Mouse (Mus musculus) liver, embryonic 13.5 days (tissue): ENCODE measurements around the gene Mmp14. TPM values are rescaled to one million over a fixed set of nuclear protein-coding genes. Genes with fewer than 3 reads are reported as not detected.

Experiments
- ATAC-seq: fragments of 200-750 bp; cut with Nextera tagmentation; 2 replicates; pipeline ENCODE4 v1.8.0; 2017; ENCODE audit warnings: low read depth, mild to moderate bottlenecking, moderate number of reproducible peaks, moderate library complexity
- DNase-seq: peaks from one replicate; pipeline ENCODE4 v3.0.0; 2022
- H3K27ac ChIP-seq: fragments of 300-500 bp; sonication (generic); 2 replicates; pipeline ENCODE4 v1.5.1; 2015; ENCODE audit warnings: moderate library complexity, mild to moderate bottlenecking, inconsistent platforms
- H3K27me3 ChIP-seq: fragments of 300-500 bp; sonication (generic); 2 replicates; pipeline ENCODE4 v1.6.1; 2015; ENCODE audit warnings: mild to moderate bottlenecking, inconsistent platforms
- H3K36me3 ChIP-seq: fragments of 300-500 bp; sonication (generic); 2 replicates; pipeline ENCODE4 v1.6.1; 2015; ENCODE audit warnings: mild to moderate bottlenecking, inconsistent platforms
- H3K4me1 ChIP-seq: fragments of 300-500 bp; sonication (generic); replicated peaks from 2 replicates; pipeline ENCODE4 v1.6.1; 2015; ENCODE audit warnings: inconsistent platforms
- H3K4me2 ChIP-seq: fragments of 300-500 bp; sonication (generic); 2 replicates; pipeline ENCODE4 v1.6.1; 2015; ENCODE audit warnings: inconsistent platforms, mild to moderate bottlenecking, moderate library complexity
- H3K4me3 ChIP-seq: fragments of 300-500 bp; sonication (generic); replicated peaks from 2 replicates; pipeline ENCODE4 v1.5.1; 2015; ENCODE audit warnings: mild to moderate bottlenecking, inconsistent platforms
- H3K9ac ChIP-seq: fragments of 300-500 bp; sonication (generic); 2 replicates; pipeline ENCODE4 v1.6.1; 2015; ENCODE audit warnings: mild to moderate bottlenecking, inconsistent platforms
- H3K9me3 ChIP-seq: fragments of 300-500 bp; sonication (generic); replicated peaks from 2 replicates; pipeline ENCODE4 v1.6.1; 2016; ENCODE audit warnings: inconsistent platforms
- WGBS: fragments of 180-500 bp; shearing (Covaris S2); methylation state at CpG from one replicate; pipeline ENCODE4 v1.1.7; 2015; ENCODE audit not compliant: insufficient replicate concordance; 5-methylcytosine and 5-hydroxymethylcytosine counted together
- polyA plus RNA-seq: library from polyadenylated mRNA; unstranded; fragments of >200 nt; fragmentation: Nextera tagmentation; extraction: Ambion mirVana; gene quantifications from 2 replicates; pipeline ENCODE4 v1.2.1, GENCODE M21; 2015

The Mmp14 gene
- polyA plus RNA-seq, 1 experiment from 2014 or later, result 19.8 TPM

DNA sequence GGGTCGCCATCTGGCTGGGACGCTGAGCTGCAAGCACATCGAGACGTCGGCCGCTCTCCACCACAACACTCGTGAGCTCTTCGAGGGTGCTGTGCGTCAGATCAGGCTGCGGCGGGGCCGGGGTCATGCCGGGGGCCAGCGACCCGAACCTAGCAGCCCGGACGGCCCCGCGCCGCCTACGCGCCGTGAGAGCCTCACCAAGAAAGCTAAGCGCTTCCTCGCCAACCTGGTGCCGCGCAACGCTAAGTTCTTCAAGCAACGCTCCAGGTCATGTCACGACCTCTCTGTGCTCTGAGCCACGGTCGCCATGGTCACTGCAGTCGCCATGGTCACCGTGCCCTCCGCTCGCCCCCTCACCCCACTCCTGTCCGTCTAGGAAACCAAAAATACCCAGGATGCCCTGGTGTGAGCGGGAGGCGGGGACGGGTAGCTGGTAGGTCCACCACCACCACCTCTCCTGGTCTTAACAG, 48.1 kb downstream of the Mmp14 start:
- peaks cover 77% of the 10 kb centered on the region for H3K27me3 ChIP-seq
- 4% methylated on average over 40 of the region's 40 CpGs for WGBS
- DNase-seq, result no peak
- H3K9ac ChIP-seq, result no peak overlapping the region; the same call in 1 of the 2 replicates
- peak overlapping the region; percentile 64 for H3K4me2 ChIP-seq
- H3K9me3 ChIP-seq, result no peaks in the 10 kb centered on the region
- H3K36me3 ChIP-seq, result no peaks in the 10 kb centered on the region
- H3K4me1 ChIP-seq, result peaks cover 21% of the 10 kb centered on the region
- H3K4me3 ChIP-seq, result peak overlapping the region; percentile 46
- no peak for ATAC-seq
- no peak overlapping the region for H3K27ac ChIP-seq

DNA sequence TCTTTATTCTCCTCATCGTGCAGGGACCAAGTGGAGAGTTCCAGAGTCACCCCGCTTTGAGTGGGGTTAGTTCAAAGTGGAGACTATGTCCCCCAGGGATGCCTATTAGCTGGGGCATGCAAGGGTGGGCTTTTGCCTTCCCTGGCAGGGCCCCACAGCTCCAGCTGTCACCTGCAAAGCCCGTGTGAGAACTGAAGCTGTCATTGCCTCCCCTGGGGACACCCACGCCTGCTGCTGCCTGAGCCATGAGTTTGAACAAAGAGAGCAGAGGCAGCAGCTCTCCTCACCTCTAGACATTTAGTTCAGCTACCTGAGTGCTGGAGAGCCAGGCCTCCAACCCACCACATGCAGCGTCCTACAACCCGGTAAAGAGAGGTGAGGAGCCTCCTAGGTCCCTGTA, 49.3 kb downstream of the Mmp14 start:
- WGBS, result 58% methylated on average over 6 of the region's 6 CpGs
- Histone ChIP-seq H3K4me1 (peaks cover 24% of the 10 kb centered on the region), H3K4me3 (no peak overlapping the region), H3K36me3 (no peaks in the 10 kb centered on the region), H3K9ac (no peak overlapping the region), H3K4me2 (no peak overlapping the region), H3K27me3 (peaks cover 65% of the 10 kb centered on the region), H3K9me3 (no peaks in the 10 kb centered on the region), H3K27ac (no peak overlapping the region)
- no peak for DNase-seq
- ATAC-seq, result no peak

DNA sequence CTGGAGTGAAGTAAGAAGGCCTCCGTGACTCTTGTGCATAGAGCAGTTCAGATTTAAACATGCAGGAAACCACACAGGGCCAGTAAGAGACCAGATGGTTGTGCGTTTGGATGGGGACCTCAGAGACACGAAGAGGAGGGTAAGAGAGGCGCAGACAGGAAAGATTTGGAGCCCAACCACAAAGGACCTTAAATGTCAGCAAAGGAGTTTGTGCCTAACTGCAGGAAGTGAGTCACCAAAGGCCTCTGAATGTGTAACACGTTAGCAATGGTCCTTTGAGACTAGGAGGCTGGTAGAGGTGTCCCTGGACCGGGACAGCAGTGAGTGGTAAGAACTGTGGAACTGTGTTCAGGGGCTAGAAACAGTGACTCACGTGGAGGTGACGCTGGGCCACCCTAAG, 50.0 kb downstream of the Mmp14 start:
- Histone ChIP-seq H3K36me3 (no peaks in the 10 kb centered on the region), H3K9ac (no peak overlapping the region), H3K4me3 (no peak overlapping the region), H3K9me3 (no peaks in the 10 kb centered on the region), H3K27me3 (peaks cover 58% of the 10 kb centered on the region), H3K4me1 (peaks cover 25% of the 10 kb centered on the region), H3K4me2 (no peak overlapping the region), H3K27ac (no peak overlapping the region)
- ATAC-seq (no peak), DNase-seq (no peak)
- 32% methylated on average over 8 of the region's 8 CpGs for WGBS

DNA sequence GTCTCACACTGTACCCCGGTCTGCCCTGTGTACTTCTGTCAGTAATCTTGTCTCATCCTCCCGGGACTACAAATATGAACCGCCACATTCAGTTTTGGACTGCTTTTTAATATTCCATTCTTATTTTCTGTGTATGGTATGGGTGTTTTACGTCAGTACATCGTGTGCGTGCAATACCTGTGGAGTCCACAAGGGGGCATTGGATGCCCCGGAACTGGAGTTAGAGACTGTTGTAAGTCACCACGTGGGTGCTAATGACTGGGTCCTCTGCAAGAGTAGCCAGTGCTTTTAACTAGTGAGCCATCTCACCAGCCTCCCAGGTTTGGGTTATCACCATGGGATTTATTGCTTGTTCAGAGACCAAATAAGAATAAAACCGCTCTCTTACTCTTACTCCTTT, 51.1 kb downstream of the Mmp14 start:
- Histone ChIP-seq H3K4me3 (no peak overlapping the region), H3K9me3 (no peaks in the 10 kb centered on the region), H3K27ac (no peak overlapping the region), H3K9ac (no peak overlapping the region), H3K4me2 (no peak overlapping the region), H3K4me1 (peaks cover 18% of the 10 kb centered on the region; the same call in 1 of the 2 replicates), H3K36me3 (no peaks in the 10 kb centered on the region), H3K27me3 (peaks cover 52% of the 10 kb centered on the region)
- no peak for ATAC-seq
- DNase-seq, result peak; percentile 45
- 39% methylated on average over 9 of the region's 9 CpGs for WGBS

DNA sequence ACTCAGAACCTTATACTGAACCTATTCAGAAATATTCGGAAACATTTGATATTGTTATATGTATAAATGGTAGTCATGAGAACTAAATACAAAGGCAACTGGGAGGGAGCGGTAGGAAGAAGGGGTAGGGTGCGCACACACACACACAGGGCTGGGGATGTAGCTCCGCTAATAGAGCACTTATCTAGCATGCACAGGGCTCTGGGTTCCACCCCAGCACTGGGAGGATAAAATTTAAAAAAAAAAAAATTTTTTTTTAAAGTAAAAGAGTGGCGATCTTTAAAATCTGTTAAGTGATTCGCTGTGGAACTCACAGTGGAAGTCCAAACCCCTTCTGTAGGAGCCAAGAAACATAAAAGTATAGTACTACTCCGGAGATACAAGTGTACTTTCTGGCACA, 54.5 kb downstream of the Mmp14 start:
- Histone ChIP-seq H3K4me1 (peaks cover 10% of the 10 kb centered on the region; the same call in 1 of the 2 replicates), H3K36me3 (no peaks in the 10 kb centered on the region), H3K27ac (no peak overlapping the region), H3K9ac (no peak overlapping the region), H3K27me3 (peaks cover 18% of the 10 kb centered on the region), H3K9me3 (no peaks in the 10 kb centered on the region), H3K4me3 (no peak overlapping the region), H3K4me2 (no peak overlapping the region)
- WGBS, result 43% methylated on average over 7 of the region's 7 CpGs
- no peak for DNase-seq
- ATAC-seq, result peak; percentile 74

DNA sequence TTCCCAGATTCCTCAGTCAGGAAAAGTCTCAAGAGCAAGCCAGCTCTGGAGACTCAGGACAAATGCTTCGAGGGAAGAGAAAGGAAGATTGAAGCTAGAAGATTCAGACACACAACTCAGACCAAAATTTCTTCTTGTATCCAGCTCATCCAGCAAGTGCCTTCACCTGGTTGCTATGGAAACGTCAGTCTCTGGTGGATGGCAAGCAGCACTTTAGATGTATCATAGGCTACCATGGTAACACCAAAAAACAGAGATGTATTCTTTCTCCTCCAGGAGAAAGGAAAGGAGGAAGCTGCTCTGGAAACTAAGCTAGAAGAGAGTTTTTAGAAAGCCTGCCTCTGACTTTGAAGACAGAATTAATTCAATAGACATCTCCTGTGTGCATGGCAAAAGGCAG, 56.3 kb downstream of the Mmp14 start:
- ATAC-seq (no peak), DNase-seq (no peak)
- Histone ChIP-seq H3K27ac (no peak overlapping the region), H3K4me3 (no peak overlapping the region), H3K27me3 (peaks cover 7% of the 10 kb centered on the region; the same call in 1 of the 2 replicates), H3K9me3 (no peaks in the 10 kb centered on the region), H3K36me3 (no peaks in the 10 kb centered on the region), H3K4me2 (no peak overlapping the region), H3K4me1 (peaks cover 19% of the 10 kb centered on the region), H3K9ac (no peak overlapping the region)
- WGBS, result 55% methylated on average over 2 of the region's 2 CpGs

DNA sequence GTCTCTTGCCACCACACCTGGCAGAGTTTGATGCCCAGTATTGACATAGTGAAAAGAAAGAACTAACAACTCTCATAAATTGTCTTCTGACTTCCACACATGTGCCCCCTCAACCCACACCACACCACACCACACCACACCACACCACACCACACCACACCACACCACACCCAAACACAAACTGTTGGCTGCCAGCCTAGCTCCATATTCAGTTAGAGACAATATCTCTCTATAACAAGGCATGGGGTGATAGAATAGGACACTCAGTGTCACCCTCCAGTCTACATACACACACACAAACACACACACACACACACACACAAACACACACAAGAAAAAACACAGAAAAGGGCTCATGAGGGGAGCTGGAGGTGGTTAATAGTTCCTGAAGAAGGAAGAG, 56.9 kb downstream of the Mmp14 start:
- Histone ChIP-seq H3K27me3 (peaks cover 7% of the 10 kb centered on the region; the same call in 1 of the 2 replicates), H3K9ac (no peak overlapping the region), H3K27ac (no peak overlapping the region), H3K4me3 (no peak overlapping the region), H3K4me2 (no peak overlapping the region), H3K4me1 (peaks cover 21% of the 10 kb centered on the region), H3K9me3 (no peaks in the 10 kb centered on the region), H3K36me3 (no peaks in the 10 kb centered on the region)
- DNase-seq, result no peak
- ATAC-seq, result no peak

DNA sequence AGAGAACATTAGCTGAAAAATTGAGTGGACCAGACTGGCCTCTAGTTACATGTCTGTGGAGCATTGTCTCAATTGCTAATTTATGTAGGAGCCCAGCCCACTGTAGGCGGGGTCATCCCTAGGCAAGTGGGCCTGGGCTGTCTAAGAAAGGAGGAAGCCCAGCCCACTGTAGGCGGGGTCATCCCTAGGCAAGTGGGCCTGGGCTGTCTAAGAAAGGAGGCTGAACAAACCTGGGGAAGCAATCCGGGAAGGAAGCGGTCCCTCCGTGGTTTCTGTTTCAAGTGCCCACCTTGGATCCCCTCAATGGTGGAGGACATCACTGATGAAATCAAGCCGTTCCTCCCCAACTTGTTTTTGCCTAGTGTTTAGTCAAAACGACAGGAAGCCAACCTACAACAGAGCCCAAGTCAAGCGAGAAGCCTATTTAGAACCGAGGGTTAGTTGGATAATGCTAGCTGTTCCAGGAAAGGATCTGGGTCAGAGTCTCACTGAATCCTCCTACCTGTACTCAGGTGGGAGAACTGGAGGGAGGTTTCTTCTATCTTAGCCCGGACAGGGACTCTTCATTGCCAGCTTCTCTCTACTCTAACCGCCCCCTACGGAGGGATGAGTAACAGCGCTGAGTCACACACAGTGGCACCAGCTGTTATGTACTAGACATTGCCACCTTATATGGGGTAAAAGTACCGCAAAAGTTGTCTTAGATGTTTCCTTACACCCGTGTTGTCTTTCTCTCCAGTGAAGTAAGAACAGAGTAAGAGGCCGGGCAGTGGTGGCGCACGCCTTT, 61.1 kb downstream of the Mmp14 start:
- DNase-seq (peak; percentile 10), ATAC-seq (peak; percentile 86)
- Histone ChIP-seq H3K9ac (no peak overlapping the region), H3K4me2 (0 out of 2 replicates have a peak overlapping the region, but pooled peaks have one; percentile 14), H3K27ac (0 out of 2 replicates have a peak overlapping the region, but pooled peaks have one; percentile 18), H3K36me3 (no peaks in the 10 kb centered on the region), H3K4me3 (no peak overlapping the region), H3K9me3 (no peaks in the 10 kb centered on the region), H3K4me1 (peaks cover 10% of the 10 kb centered on the region), H3K27me3 (no peaks in the 10 kb centered on the region)
- 55% methylated on average over 18 of the region's 18 CpGs for WGBS

DNA sequence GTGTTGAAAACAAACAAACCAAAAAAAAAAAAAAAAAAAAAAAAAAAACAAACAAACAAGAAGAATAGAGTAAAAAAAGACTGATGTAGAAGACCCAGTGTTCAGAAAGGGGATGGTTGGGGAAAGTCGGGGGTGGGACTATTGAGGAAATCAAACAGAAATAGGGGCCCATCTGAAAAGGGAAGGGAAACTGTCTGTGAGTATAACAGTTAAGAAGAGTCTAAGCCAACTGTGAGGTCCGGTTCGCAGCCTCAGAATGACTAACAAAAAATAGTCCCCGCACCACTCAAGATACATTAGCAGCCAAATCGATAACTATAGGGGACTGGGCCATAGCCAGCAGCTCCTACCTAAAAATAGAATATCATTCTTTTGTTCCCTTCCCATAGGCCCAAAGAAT, 61.8 kb downstream of the Mmp14 start:
- 76% methylated on average over 5 of the region's 5 CpGs for WGBS
- Histone ChIP-seq H3K9ac (no peak overlapping the region), H3K4me3 (no peak overlapping the region), H3K4me2 (no peak overlapping the region), H3K27ac (no peak overlapping the region), H3K4me1 (peaks cover 10% of the 10 kb centered on the region), H3K9me3 (no peaks in the 10 kb centered on the region), H3K27me3 (no peaks in the 10 kb centered on the region), H3K36me3 (no peaks in the 10 kb centered on the region)
- DNase-seq, result no peak
- no peak for ATAC-seq

DNA sequence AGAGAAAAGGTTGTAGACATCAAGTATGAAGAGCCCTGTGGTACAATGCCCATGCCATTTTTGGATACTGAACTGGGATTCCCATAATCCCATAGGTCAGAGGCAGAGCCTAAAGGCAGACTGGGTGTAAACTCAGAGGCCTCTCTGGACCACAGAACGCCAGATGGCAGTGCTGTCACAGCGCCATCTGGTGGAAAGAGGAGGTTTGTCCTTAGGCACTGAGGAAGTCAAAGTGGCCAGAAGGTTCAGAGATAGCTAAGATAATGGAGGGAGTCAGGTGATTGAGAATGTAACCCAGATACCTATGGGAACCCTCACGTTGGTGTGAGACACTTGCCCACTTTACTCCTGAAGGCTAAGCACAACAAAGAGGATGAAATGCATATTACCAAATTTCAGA, 62.8 kb downstream of the Mmp14 start:
- peak; percentile 42 for DNase-seq
- peaks cover 10% of the 10 kb centered on the region for H3K4me1 ChIP-seq
- 1% methylated on average over 3 of the region's 3 CpGs for WGBS
- no peak overlapping the region for H3K4me2 ChIP-seq
- no peaks in the 10 kb centered on the region for H3K9me3 ChIP-seq
- H3K4me3 ChIP-seq, result no peak overlapping the region
- no peak overlapping the region for H3K9ac ChIP-seq
- ATAC-seq, result peak; percentile 69
- H3K27ac ChIP-seq, result no peak overlapping the region
- H3K27me3 ChIP-seq, result no peaks in the 10 kb centered on the region
- H3K36me3 ChIP-seq, result no peaks in the 10 kb centered on the region
